Mouse (Mus musculus): ENCODE measurements around the gene 1110008L16Rik. TPM values are rescaled to one million over a fixed set of nuclear protein-coding genes. Genes with fewer than 3 reads are reported as not detected.

The 1110008L16Rik gene
- total RNA-seq, 2 experiments from 2014 or later: 7.2 to 9.8 TPM

Other genes starting within 250 kb of the 1110008L16Rik start
- gene 2700097O09Rik, start 219.5 kb upstream of the 1110008L16Rik start, total RNA-seq (2021): 10 to 100 TPM in 1 of 2 experiments, 1 to 10 TPM in 1; 9.4 to 11.1 TPM
- gene Srp54a, start 219.3 kb upstream of the 1110008L16Rik start, total RNA-seq (2021): 10 to 100 TPM; 73.8 to 90.5 TPM
- gene Fam177a, start 175.1 kb upstream of the 1110008L16Rik start, total RNA-seq (2021): 1 to 10 TPM; 4.2 to 6.8 TPM
- gene Srp54b, start 144.5 kb upstream of the 1110008L16Rik start, total RNA-seq (2021): 10 to 100 TPM; 38.9 to 41.0 TPM
- gene 1700047I17Rik2, start 100.0 kb upstream of the 1110008L16Rik start, total RNA-seq (2021): 1 to 10 TPM; 6.1 to 7.0 TPM
- 10 to 100 TPM; 24.8 to 33.1 TPM for gene Srp54c, start 69.4 kb upstream of the 1110008L16Rik start, total RNA-seq (2021)
- gene Ppp2r3c, start 3.4 kb downstream of the 1110008L16Rik start, total RNA-seq (2021): 10 to 100 TPM in 1 of 2 experiments, 1 to 10 TPM in 1; 8.4 to 13.2 TPM
- gene Psma6, start 84.6 kb downstream of the 1110008L16Rik start, total RNA-seq (2021): 100 to 1,000 TPM; 240 to 247 TPM
- gene Nfkbia, start 193.1 kb downstream of the 1110008L16Rik start, total RNA-seq (2021): 10 to 100 TPM; 37.1 to 46.5 TPM

Measured in gastrocnemius, postnatal 4 days (tissue).